Mouse (Mus musculus): ENCODE measurements around the gene Clns1a.

Gene Clns1a

GRCm38 (mm10) chr7:97765963-97766347 lies 69.5 kb downstream of the Clns1a start:
- no peak for DNase-seq (ENCODE audit: low spot score in 2 of 2)

GRCm38 (mm10) chr7:97766406-97767166 lies 70.2 kb downstream of the Clns1a start:
- no peak for DNase-seq (ENCODE audit: low spot score in 2 of 2)

- DNase-seq (ENCODE audit: low spot score in 2 of 2), result peak; percentile 18 to 32
Observed at GRCm38 (mm10) chr7:97767841-97768240, 71.4 kb downstream of the Clns1a start.

GRCm38 (mm10) chr7:97769020-97769419 lies 72.6 kb downstream of the Clns1a start:
- DNase-seq (ENCODE audit: low spot score in 2 of 2), result no peak

Data from right cerebral cortex, adult 2 months (tissue).